ENCODE assay signal across 8 mouse cellular contexts in the genomic region with DNA sequence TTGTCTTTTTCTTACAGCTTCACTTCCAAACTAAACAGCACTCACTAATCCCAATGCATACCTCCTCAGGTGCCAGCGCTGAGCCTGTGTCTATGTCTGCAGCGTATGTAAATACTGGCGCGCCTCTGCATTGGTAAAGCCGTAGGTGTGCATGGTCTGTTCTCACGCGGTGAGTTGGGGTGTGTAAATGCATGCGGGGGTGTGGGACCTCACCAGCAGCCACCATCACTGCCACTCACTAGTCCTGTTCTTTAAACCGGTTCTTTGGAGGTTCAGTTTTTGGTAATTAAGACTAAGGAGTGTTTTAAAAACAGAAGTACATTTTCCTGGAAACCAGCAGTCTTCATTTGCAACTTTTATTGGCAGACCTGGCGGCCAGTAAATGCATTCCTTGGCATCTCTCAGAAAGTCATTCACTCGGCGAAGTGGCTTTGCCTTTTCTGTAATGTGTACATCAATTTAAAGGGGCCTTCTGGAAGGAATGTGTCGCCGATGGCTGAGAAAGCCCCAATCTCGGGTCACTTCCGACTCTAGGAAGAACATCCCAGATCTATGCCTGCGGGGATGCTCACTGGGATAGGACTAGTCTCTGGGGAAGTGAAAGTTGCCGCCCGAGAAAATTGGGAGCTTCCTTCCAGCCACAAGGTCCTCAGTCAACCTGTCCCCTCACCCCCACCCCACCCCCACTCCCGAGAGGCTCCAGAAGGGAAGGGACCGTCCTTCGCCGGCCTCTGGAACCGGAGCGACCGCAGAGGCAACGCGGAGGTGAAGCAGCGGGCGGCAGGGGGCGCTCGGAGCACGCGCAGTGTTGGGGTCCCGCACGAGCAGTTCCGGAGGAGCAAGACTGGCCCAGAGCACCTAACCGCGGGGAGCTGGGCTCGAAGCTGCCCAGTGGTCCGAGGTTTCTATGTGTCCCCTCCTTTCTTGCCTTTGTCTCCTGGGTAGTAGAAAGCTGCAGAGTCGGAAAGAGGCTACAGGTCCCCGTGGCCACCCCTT. TPM values are rescaled to one million over a fixed set of nuclear protein-coding genes. Genes with fewer than 3 reads are reported as not detected.
A peak's percentile ranks its signal among the peaks of the same experiment; 100 is the strongest.
DNase-seq lines count a peak whose midpoint lies in the region; ATAC-seq and TF ChIP-seq lines count a peak whose summit lies in the region.

No protein-coding gene starts in this region.

- DNase-seq in T-cell, adult 2 months (ENCODE audit: low spot score) = peak; percentile 41
- DNase-seq in cerebellum, postnatal 4 days (ENCODE audit: low spot score in 2 of 2) = peak; percentile 81 to 91
- peak; percentile 66 to 77 for DNase-seq in gastrocnemius, adult 8-10 months (ENCODE audit: low spot score in 2 of 2)
- DNase-seq in left cerebral cortex, adult 2 months (ENCODE audit: extremely low spot score in 1 of 2, low spot score in 2 of 2) = peak; percentile 84 to 87
- DNase-seq in lung, postnatal 4 days = peak; percentile 85 to 89
- DNase-seq in right cerebral cortex, adult 18-20 months = peak; percentile 82
- DNase-seq in urinary bladder, postnatal 14 days (ENCODE audit: low spot score) = peak; percentile 93

- peaks cover 12% of the 10 kb centered on the region for H3K4me1 ChIP-seq in hindbrain, embryonic 16.5 days (ENCODE audit: control insufficient read depth, insufficient read depth, low read depth, low read length)

- H3K27ac ChIP-seq in hindbrain, embryonic 16.5 days (ENCODE audit: low read depth, low read length) = no peak overlapping the region
- H3K27ac ChIP-seq in left cerebral cortex, adult 2 months = peak overlapping the region; percentile 34; the same call in 1 of the 2 replicates

- H3K4me2 ChIP-seq in hindbrain, embryonic 16.5 days (ENCODE audit: low read length) = peak overlapping the region; percentile 67

- intact Hi-C loops in left cerebral cortex, adult 2 months (cut with DNase I) = loop anchor here (1.0 to 5.0 kb wide), 7 partner anchors 156 to 692 kb away; a partner anchor contains a TSS

- peaks cover 50% of the 10 kb centered on the region for H3K27me3 ChIP-seq in hindbrain, embryonic 16.5 days (replicated peaks; ENCODE audit: control insufficient read depth, insufficient read depth, low read length)

- H3K4me3 ChIP-seq in hindbrain, embryonic 16.5 days (ENCODE audit: low read length) = peak overlapping the region; percentile 37
- peak overlapping the region; percentile 38 for H3K4me3 ChIP-seq in left cerebral cortex, adult 2 months

- no peaks in the 10 kb centered on the region for H3K36me3 ChIP-seq in hindbrain, embryonic 16.5 days (ENCODE audit: control insufficient read depth, insufficient read depth, low read length)

- TF ChIP-seq CTCF in left cerebral cortex, adult 2 months (IDR thresholded peaks at IDR 0.05) = peak; percentile 83

- H3K9me3 ChIP-seq in hindbrain, embryonic 16.5 days (ENCODE audit: control insufficient read depth, low read length) = no peaks in the 10 kb centered on the region

- WGBS in hindbrain, embryonic 16.5 days = 2% methylated on average over 37 of the region's 43 CpGs

- H3K9ac ChIP-seq in hindbrain, embryonic 16.5 days (ENCODE audit: low read depth, low read length) = peak overlapping the region; percentile 49; the same call in 1 of the 2 replicates

- peak; percentile 91 for ATAC-seq in hindbrain, embryonic 16.5 days

RNA-seq across cellular contexts. Expression of a gene that starts 5.6 kb away (rescaled TPM):
- total RNA-seq in gastrocnemius, adult 8-10 months (2022) = under 1 TPM; 0.39 to 0.83 (median 0.65) TPM
- 0.63 and 0.84 TPM in 2 replicates for polyA plus RNA-seq in hindbrain, embryonic 16.5 days (2015; fragmentation: Nextera tagmentation; extraction: Ambion mirVana)
- 1 to 10 TPM; 4.8 to 6.1 TPM for total RNA-seq in left cerebral cortex, adult 2 months (2021)

Comparison
In these comparisons a context has a peak if more than half of its experiments do, and no peak if none do; other contexts are left out.
1. DNase-seq: peak in every context shown above with its lines; median percentile 93 in urinary bladder, postnatal 14 days; 87 in lung, postnatal 4 days; 86 in cerebellum, postnatal 4 days; 86 in left cerebral cortex, adult 2 months; 82 in right cerebral cortex, adult 18-20 months; 72 in gastrocnemius, adult 8-10 months; 41 in T-cell, adult 2 months.